Mouse (Mus musculus) E14TG2a.4 (cell line): ENCODE data around the gene Nap1l4.

Experiments used
- CTCF ChIP-seq: conservative IDR thresholded peaks from 2 replicates; pipeline ENCODE4 v1.5.1; 2014; ENCODE audit warnings: low read length
- POU5F1 ChIP-seq: IDR thresholded peaks from 2 replicates; pipeline ENCODE4 v1.6.1; 2014; ENCODE audit warnings: low read length, borderline replicate concordance

GRCm38 (mm10) chr7:143546554-143546953, 2.4 kb downstream of the Nap1l4 start:
- no peak for TF ChIP-seq CTCF
- TF ChIP-seq POU5F1 = no peak
